In genomic region chr11:23665798-23666501, GRCm38 (mm10) we compare ENCODE assay signal across 8 mouse cellular contexts. TPM values are rescaled to one million over a fixed set of nuclear protein-coding genes. Genes with fewer than 3 reads are reported as not detected.
A peak's percentile ranks its signal among the peaks of the same experiment; 100 is the strongest.
DNase-seq lines count a peak whose midpoint lies in the region; ATAC-seq lines count a peak whose summit lies in the region.

Gene Pex13 (minus strand): TSS chr11:23665959.

- peak; percentile 99 for ATAC-seq in erythroid progenitor cell, adult 5-6 weeks (replicated peaks; ENCODE audit: low FRiP score, poor library complexity, severe bottlenecking)
- ATAC-seq in heart, embryonic 13.5 days (ENCODE audit: extremely low read depth, insufficient number of reproducible peaks, low FRiP score, low TSS enrichment) = peak; percentile 94
- ATAC-seq in liver, embryonic 12.5 days = peak; percentile 96
- ATAC-seq in stomach, embryonic 15.5 days (ENCODE audit: insufficient read depth, low FRiP score, low read depth) = peak; percentile 98

- WGBS in heart, embryonic 13.5 days = under 1% methylated on average over 46 of the region's 49 CpGs
- WGBS in liver, embryonic 12.5 days (ENCODE audit: insufficient replicate concordance) = under 1% methylated on average over 49 of the region's 49 CpGs
- under 1% methylated on average over 49 of the region's 49 CpGs for WGBS in stomach, embryonic 15.5 days

- H3K9me3 ChIP-seq in heart, embryonic 13.5 days = no peaks in the 10 kb centered on the region
- H3K9me3 ChIP-seq in liver, embryonic 12.5 days (replicated peaks) = no peaks in the 10 kb centered on the region
- no peaks in the 10 kb centered on the region for H3K9me3 ChIP-seq in stomach, embryonic 15.5 days

- H3K36me3 ChIP-seq in heart, embryonic 13.5 days = peaks cover 9% of the 10 kb centered on the region
- H3K36me3 ChIP-seq in liver, embryonic 12.5 days = peaks cover 8% of the 10 kb centered on the region
- H3K36me3 ChIP-seq in stomach, embryonic 15.5 days = peaks cover 3% of the 10 kb centered on the region; the same call in 1 of the 2 replicates

- H3K27ac ChIP-seq in heart, embryonic 13.5 days (replicated peaks) = peak within 1 kb of the TSS; percentile 97
- H3K27ac ChIP-seq in liver, embryonic 12.5 days = peak within 1 kb of the TSS; percentile 90
- H3K27ac ChIP-seq in stomach, embryonic 15.5 days = peak within 1 kb of the TSS; percentile 97

- H3K4me1 ChIP-seq in heart, embryonic 13.5 days = peaks cover 16% of the 10 kb centered on the region
- H3K4me1 ChIP-seq in liver, embryonic 12.5 days = peaks cover 17% of the 10 kb centered on the region
- H3K4me1 ChIP-seq in stomach, embryonic 15.5 days = no peaks in the 10 kb centered on the region

- DNase-seq in CD4-positive helper T cell, adult 2 months (ENCODE audit: low read depth, low spot score) = peak; percentile 91
- peak; percentile 94 for DNase-seq in brain, embryonic 18.5 days (ENCODE audit: low read depth, low spot score)
- DNase-seq in kidney, postnatal 10 days = peak; percentile 98
- peak; percentile 70 to 81 for DNase-seq in natural killer cell, adult 2 months (ENCODE audit: low spot score in 2 of 2)

- peak within 1 kb of the TSS; percentile 74 for H3K4me2 ChIP-seq in heart, embryonic 13.5 days
- peak within 1 kb of the TSS; percentile 85 for H3K4me2 ChIP-seq in liver, embryonic 12.5 days
- peak within 1 kb of the TSS; percentile 62 for H3K4me2 ChIP-seq in stomach, embryonic 15.5 days

- H3K9ac ChIP-seq in heart, embryonic 13.5 days = peak within 1 kb of the TSS; percentile 96
- peak within 1 kb of the TSS; percentile 92 for H3K9ac ChIP-seq in liver, embryonic 12.5 days
- H3K9ac ChIP-seq in stomach, embryonic 15.5 days = peak within 1 kb of the TSS; percentile 97

- H3K4me3 ChIP-seq in heart, embryonic 13.5 days = peak within 1 kb of the TSS; percentile 84
- peak within 1 kb of the TSS; percentile 85 for H3K4me3 ChIP-seq in liver, embryonic 12.5 days
- peak within 1 kb of the TSS; percentile 97 for H3K4me3 ChIP-seq in stomach, embryonic 15.5 days (replicated peaks)

- H3K27me3 ChIP-seq in heart, embryonic 13.5 days (replicated peaks) = no peaks in the 10 kb centered on the region
- H3K27me3 ChIP-seq in liver, embryonic 12.5 days (replicated peaks) = no peaks in the 10 kb centered on the region
- H3K27me3 ChIP-seq in stomach, embryonic 15.5 days (replicated peaks) = no peaks in the 10 kb centered on the region

RNA-seq across cellular contexts. Expression of gene Pex13, which starts in this region (rescaled TPM):
- 3.8 and 6.5 TPM in 2 replicates for total RNA-seq in erythroid progenitor cell, adult 5-6 weeks (2015; ENCODE audit: low replicate concordance)
- total RNA-seq in erythroid progenitor cell, adult 5-6 weeks (2017; ENCODE audit: low replicate concordance) = 4.4 and 10.9 TPM in 2 replicates
- 24.9 and 26.0 TPM in 2 replicates for polyA plus RNA-seq in heart, embryonic 13.5 days (2015; fragmentation: Nextera tagmentation; extraction: Ambion mirVana)
- 15.0 and 18.0 TPM in 2 replicates for polyA plus RNA-seq in liver, embryonic 12.5 days (2016; fragmentation: Nextera tagmentation; extraction: Ambion mirVana)
- 25.6 and 31.9 TPM in 2 replicates for polyA plus RNA-seq in stomach, embryonic 15.5 days (2015; fragmentation: Nextera tagmentation; extraction: Ambion mirVana)

Comparison
In these comparisons a context has a peak if more than half of its experiments do, and no peak if none do; other contexts are left out.
1. Peak in every context shown above with its lines: DNase-seq, ATAC-seq, H3K4me3 ChIP-seq and H3K27ac ChIP-seq.